17 mouse cellular contexts compared by ENCODE assay signal in the genomic region with DNA sequence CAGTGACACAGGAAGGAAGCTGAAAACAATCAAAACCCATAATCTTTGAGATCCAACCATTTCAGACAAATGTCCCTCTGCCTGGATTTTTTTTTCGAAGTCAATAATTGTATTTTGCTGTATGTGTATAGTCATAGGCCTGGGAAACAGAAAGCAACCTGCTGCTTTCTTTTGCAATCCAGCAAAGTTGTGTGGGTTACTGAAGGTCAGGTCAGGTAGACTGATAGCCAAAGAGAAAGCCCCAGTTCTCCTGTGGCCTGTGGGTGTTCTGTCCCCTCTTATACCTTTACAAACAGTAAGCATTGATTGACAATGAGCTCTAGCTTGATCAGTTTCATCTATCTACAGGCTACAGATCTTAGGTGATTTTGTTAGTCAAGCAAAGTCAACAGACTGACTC.
"Had no signal": no experiment of that assay in that cellular context is flagged by ENCODE, and none has a peak within 500 bp of the region (broad histone marks: within the 10 kb centered on the region; RNA-seq: fewer than 3 reads in every experiment).

No protein-coding gene starts in this region.

- H3K4me2 ChIP-seq: lung, embryonic 14.5 days; midbrain, embryonic 12.5 days; neural tube, embryonic 13.5 days; neural tube, embryonic 15.5 days had no signal

- DNase-seq: lung, embryonic 14.5 days; lung, postnatal 10 days; lung, postnatal 4 days; midbrain, embryonic 14.5 days; right cerebral cortex, adult 18-20 months; right cerebral cortex, postnatal 25 days; right cerebral cortex, postnatal 4 days; spleen, adult 18-20 months; thymus, adult 18-20 months; thymus, postnatal 14 days; thymus, postnatal 36 days had no signal

- ATAC-seq: midbrain, embryonic 16.5 days had no signal

- H3K36me3 ChIP-seq: midbrain, embryonic 10.5 days; midbrain, embryonic 12.5 days; neural tube, embryonic 13.5 days; neural tube, embryonic 15.5 days had no signal

- H3K27ac ChIP-seq: midbrain, embryonic 10.5 days; midbrain, embryonic 12.5 days; neural tube, embryonic 13.5 days; neural tube, embryonic 15.5 days had no signal

- H3K4me3 ChIP-seq: midbrain, embryonic 10.5 days; midbrain, embryonic 12.5 days; myocyte; neural tube, embryonic 13.5 days; neural tube, embryonic 15.5 days had no signal

- H3K4me1 ChIP-seq: neural tube, embryonic 13.5 days; neural tube, embryonic 15.5 days had no signal

- H3K9ac ChIP-seq: lung, embryonic 14.5 days; midbrain, embryonic 12.5 days; neural tube, embryonic 13.5 days; neural tube, embryonic 15.5 days had no signal

- H3K9me3 ChIP-seq: midbrain, embryonic 10.5 days; midbrain, embryonic 12.5 days; neural tube, embryonic 13.5 days; neural tube, embryonic 15.5 days had no signal
